ENCODE assay signal across 10 mouse cellular contexts in genomic region chr7:45815323-45815983, GRCm38 (mm10). TPM values are rescaled to one million over a fixed set of nuclear protein-coding genes. Genes with fewer than 3 reads are reported as not detected.
A peak's percentile ranks its signal among the peaks of the same experiment; 100 is the strongest.
DNase-seq lines count a peak whose midpoint lies in the region; ATAC-seq and TF ChIP-seq lines count a peak whose summit lies in the region.
"Had no signal": no experiment of that assay in that cellular context is flagged by ENCODE, and none has a peak within 500 bp of the region (broad histone marks: within the 10 kb centered on the region; RNA-seq: fewer than 3 reads in every experiment).

No protein-coding gene starts in this region.

- no peak for TF ChIP-seq POLR2A in cerebellum, adult 2 months (IDR thresholded peaks at IDR 0.05; ENCODE audit: borderline replicate concordance, insufficient read depth, low read length)
- TF ChIP-seq POLR2A in olfactory bulb, adult 2 months (IDR thresholded peaks at IDR 0.05; ENCODE audit: insufficient read depth, low read depth, low read length): no peak

- peaks cover 25% of the 10 kb centered on the region for H3K36me3 ChIP-seq in neural tube, embryonic 12.5 days
- H3K36me3 ChIP-seq in limb, embryonic 11.5 days (ENCODE audit: control insufficient read depth, insufficient read depth, low read length): peaks cover 20% of the 10 kb centered on the region; the same call in 1 of the 2 replicates

- H3K4me2 ChIP-seq in neural tube, embryonic 12.5 days (replicated peaks): peak overlapping the region; percentile 60
- H3K4me2 ChIP-seq in limb, embryonic 11.5 days (ENCODE audit: low read depth, severe bottlenecking): no peak overlapping the region; the same call in 1 of the 2 replicates

- peaks cover 5% of the 10 kb centered on the region for H3K4me1 ChIP-seq in cerebellum, adult 2 months (ENCODE audit: control insufficient read depth, insufficient read depth, low read length)
- peaks cover 26% of the 10 kb centered on the region for H3K4me1 ChIP-seq in neural tube, embryonic 12.5 days
- H3K4me1 ChIP-seq in limb, embryonic 11.5 days (ENCODE audit: control insufficient read depth, insufficient read depth, low read length): peaks cover 17% of the 10 kb centered on the region
- peaks cover 15% of the 10 kb centered on the region for H3K4me1 ChIP-seq in olfactory bulb, adult 2 months (ENCODE audit: control insufficient read depth, insufficient read depth, low read length)

- no peak overlapping the region for H3K4me3 ChIP-seq in cerebellum, adult 2 months (replicated peaks; ENCODE audit: insufficient read depth, low read depth, low read length)
- peak overlapping the region; percentile 5; the same call in 1 of the 2 replicates for H3K4me3 ChIP-seq in neural tube, embryonic 12.5 days
- H3K4me3 ChIP-seq in limb, embryonic 11.5 days (ENCODE audit: low read depth, low read length): 0 out of 2 replicates have a peak overlapping the region, but pooled peaks have one; percentile 84
- H3K4me3 ChIP-seq in olfactory bulb, adult 2 months (ENCODE audit: insufficient read depth, low read depth, low read length): no peak overlapping the region

- H3K27me3 ChIP-seq in cerebellum, adult 2 months (ENCODE audit: control insufficient read depth, insufficient read depth, low read length): no peaks in the 10 kb centered on the region
- peaks cover 11% of the 10 kb centered on the region for H3K27me3 ChIP-seq in neural tube, embryonic 12.5 days (replicated peaks)
- no peaks in the 10 kb centered on the region for H3K27me3 ChIP-seq in limb, embryonic 11.5 days (ENCODE audit: control insufficient read depth, insufficient read depth, low read length)

- 30% methylated on average over 10 of the region's 10 CpGs for WGBS in cerebellum, adult 2 months
- 54% methylated on average over 10 of the region's 10 CpGs for WGBS in neural tube, embryonic 12.5 days
- 56% methylated on average over 10 of the region's 10 CpGs for WGBS in limb, embryonic 11.5 days
- 30% methylated on average over 10 of the region's 10 CpGs for WGBS in olfactory bulb, adult 2 months

- no peaks in the 10 kb centered on the region for H3K9me3 ChIP-seq in neural tube, embryonic 12.5 days
- H3K9me3 ChIP-seq in limb, embryonic 11.5 days (ENCODE audit: control insufficient read depth, low read length): no peaks in the 10 kb centered on the region
- H3K9me3 ChIP-seq: megakaryocyte, embryonic 14.5 days had no signal

- no peak overlapping the region for H3K27ac ChIP-seq in cerebellum, adult 2 months (ENCODE audit: insufficient read depth, low read length)
- no peak overlapping the region for H3K27ac ChIP-seq in neural tube, embryonic 12.5 days
- H3K27ac ChIP-seq in limb, embryonic 11.5 days (replicated peaks; ENCODE audit: low read depth, low read length): no peak overlapping the region
- 0 out of 2 replicates have a peak overlapping the region, but pooled peaks have one; percentile 12 for H3K27ac ChIP-seq in olfactory bulb, adult 2 months (ENCODE audit: insufficient read depth, low read depth, low read length)

- no peak for ATAC-seq in neural tube, embryonic 12.5 days (ENCODE audit: low FRiP score, low read depth)
- no peak for ATAC-seq in limb, embryonic 11.5 days (ENCODE audit: insufficient number of reproducible peaks, low FRiP score, low TSS enrichment, low read depth)

- TF ChIP-seq CTCF in cerebellum, adult 2 months (IDR thresholded peaks at IDR 0.05; ENCODE audit: borderline replicate concordance, insufficient read depth, low read depth, low read length): no peak
- no peak for TF ChIP-seq CTCF in olfactory bulb, adult 2 months (IDR thresholded peaks at IDR 0.05; ENCODE audit: insufficient read depth, low read depth, low read length)

- no peak overlapping the region for H3K9ac ChIP-seq in neural tube, embryonic 12.5 days
- no peak overlapping the region for H3K9ac ChIP-seq in limb, embryonic 11.5 days (ENCODE audit: low read length)

- DNase-seq in cerebellum, adult 2 months: peak; percentile 39 to 41
- no peak for DNase-seq in cerebellum, adult 11 months
- DNase-seq in neural tube, embryonic 10.5 days (ENCODE audit: extremely low spot score, low spot score): no peak
- DNase-seq in limb, embryonic 11.5 days (ENCODE audit: low spot score): no peak
- DNase-seq in left cerebral cortex, adult 8-10 months (ENCODE audit: low spot score in 2 of 2): no peak
- DNase-seq in layer of hippocampus, postnatal 25 days (ENCODE audit: extremely low spot score in 1 of 2, low spot score in 1 of 2): no peak

RNA-seq across cellular contexts. Expression of gene Cyth2, which starts 1.1 kb away (rescaled TPM):
- polyA plus RNA-seq in cerebellum, adult 2 months (2012; rRNA removed): 112 and 116 TPM in 2 replicates
- 305 and 308 TPM in 2 replicates for polyA plus RNA-seq in neural tube, embryonic 12.5 days (2016; fragmentation: Nextera tagmentation; extraction: Ambion mirVana)
- polyA plus RNA-seq in limb, embryonic 11.5 days (2014; fragmentation: Nextera tagmentation; extraction: Ambion mirVana): 176 TPM in 2 replicates
- polyA plus RNA-seq in olfactory bulb, adult 2 months (2012; ENCODE audit: insufficient read depth, insufficient read length, low replicate concordance, missing spikeins): not detected in 2 replicates
- 100 to 1,000 TPM; 184 to 196 (median 188) TPM for total RNA-seq in left cerebral cortex, adult 8-10 months (2022)
- total RNA-seq in layer of hippocampus, postnatal 25 days (2021): 100 to 1,000 TPM; 153 to 154 TPM

RNA-seq across cellular contexts. Expression of gene Kcnj14, which starts 9.1 kb away (rescaled TPM):
- polyA plus RNA-seq in cerebellum, adult 2 months (2012; rRNA removed): 6.0 and 7.3 TPM in 2 replicates
- polyA plus RNA-seq in neural tube, embryonic 12.5 days (2016; fragmentation: Nextera tagmentation; extraction: Ambion mirVana): 0.86 and 0.87 TPM in 2 replicates
- polyA plus RNA-seq in limb, embryonic 11.5 days (2014; fragmentation: Nextera tagmentation; extraction: Ambion mirVana): 1.4 and 1.5 TPM in 2 replicates
- not detected in 2 replicates for polyA plus RNA-seq in olfactory bulb, adult 2 months (2012; ENCODE audit: insufficient read depth, insufficient read length, low replicate concordance, missing spikeins)
- total RNA-seq in left cerebral cortex, adult 8-10 months (2022): 1 to 10 TPM; 1.9 to 2.5 (median 2.3) TPM
- 1 to 10 TPM; 1.4 to 2.6 TPM for total RNA-seq in layer of hippocampus, postnatal 25 days (2021)

RNA-seq across cellular contexts. Expression of gene Grwd1, which starts 15.3 kb away (rescaled TPM):
- polyA plus RNA-seq in cerebellum, adult 2 months (2012; rRNA removed): 14.9 and 15.5 TPM in 2 replicates
- polyA plus RNA-seq in neural tube, embryonic 12.5 days (2016; fragmentation: Nextera tagmentation; extraction: Ambion mirVana): 48.3 and 50.7 TPM in 2 replicates
- 90.6 and 94.3 TPM in 2 replicates for polyA plus RNA-seq in limb, embryonic 11.5 days (2014; fragmentation: Nextera tagmentation; extraction: Ambion mirVana)
- polyA plus RNA-seq in olfactory bulb, adult 2 months (2012; ENCODE audit: insufficient read depth, insufficient read length, low replicate concordance, missing spikeins): not detected in 2 replicates
- total RNA-seq in left cerebral cortex, adult 8-10 months (2022): 10 to 100 TPM; 20.5 to 22.8 (median 21.6) TPM
- total RNA-seq in layer of hippocampus, postnatal 25 days (2021): 10 to 100 TPM; 20.0 to 20.8 TPM

RNA-seq across cellular contexts. Expression of gene Sult2b1, which starts 31.0 kb away (rescaled TPM):
- 10.6 and 10.8 TPM in 2 replicates for polyA plus RNA-seq in cerebellum, adult 2 months (2012; rRNA removed)
- polyA plus RNA-seq in neural tube, embryonic 12.5 days (2016; fragmentation: Nextera tagmentation; extraction: Ambion mirVana): 2.1 and 2.4 TPM in 2 replicates
- polyA plus RNA-seq in limb, embryonic 11.5 days (2014; fragmentation: Nextera tagmentation; extraction: Ambion mirVana): 0.77 and 3.2 TPM in 2 replicates
- polyA plus RNA-seq in olfactory bulb, adult 2 months (2012; ENCODE audit: insufficient read depth, insufficient read length, low replicate concordance, missing spikeins): not detected in 2 replicates
- 10 to 100 TPM; 12.9 to 15.9 (median 14.9) TPM for total RNA-seq in left cerebral cortex, adult 8-10 months (2022)
- 1 to 10 TPM; 6.8 to 9.1 TPM for total RNA-seq in layer of hippocampus, postnatal 25 days (2021)

RNA-seq across cellular contexts. Expression of gene Lmtk3, which starts 31.9 kb away (rescaled TPM):
- polyA plus RNA-seq in cerebellum, adult 2 months (2012; rRNA removed): 126 and 130 TPM in 2 replicates
- polyA plus RNA-seq in neural tube, embryonic 12.5 days (2016; fragmentation: Nextera tagmentation; extraction: Ambion mirVana): 10.9 and 14.1 TPM in 2 replicates
- 3.6 and 4.6 TPM in 2 replicates for polyA plus RNA-seq in limb, embryonic 11.5 days (2014; fragmentation: Nextera tagmentation; extraction: Ambion mirVana)
- not detected in 2 replicates for polyA plus RNA-seq in olfactory bulb, adult 2 months (2012; ENCODE audit: insufficient read depth, insufficient read length, low replicate concordance, missing spikeins)
- total RNA-seq in left cerebral cortex, adult 8-10 months (2022): 100 to 1,000 TPM; 219 to 241 (median 237) TPM
- total RNA-seq in layer of hippocampus, postnatal 25 days (2021): 100 to 1,000 TPM; 256 to 314 TPM
- polyA plus RNA-seq: heart, postnatal 0 days had no signal

Comparison
In these comparisons a context has a peak if more than half of its experiments do, and no peak if none do; other contexts are left out.
1. DNase-seq: peak in cerebellum, adult 2 months (2 of 2); none in cerebellum, adult 11 months (single experiment), neural tube, embryonic 10.5 days (single experiment), limb, embryonic 11.5 days (single experiment), left cerebral cortex, adult 8-10 months (0 of 2) and layer of hippocampus, postnatal 25 days (0 of 2).
2. H3K4me3 ChIP-seq: peak in neural tube, embryonic 12.5 days (single experiment) and limb, embryonic 11.5 days (single experiment); none in cerebellum, adult 2 months (single experiment) and olfactory bulb, adult 2 months (single experiment).
3. RNA of gene Grwd1, which starts 15.3 kb away (polyA plus RNA-seq): 90.6 to 94.3 TPM in limb, embryonic 11.5 days, 48.3 to 50.7 TPM in neural tube, embryonic 12.5 days and 14.9 to 15.5 TPM in cerebellum, adult 2 months; not detected in olfactory bulb, adult 2 months; every median in the first group is over 10 times any median in the second.